Mouse (Mus musculus): Measurements from ENCODE around the gene Prrt3. TPM values are rescaled to one million over a fixed set of nuclear protein-coding genes. Genes with fewer than 3 reads are reported as not detected.

Prrt3 gene
- not detected for total RNA-seq (2023)

DNA sequence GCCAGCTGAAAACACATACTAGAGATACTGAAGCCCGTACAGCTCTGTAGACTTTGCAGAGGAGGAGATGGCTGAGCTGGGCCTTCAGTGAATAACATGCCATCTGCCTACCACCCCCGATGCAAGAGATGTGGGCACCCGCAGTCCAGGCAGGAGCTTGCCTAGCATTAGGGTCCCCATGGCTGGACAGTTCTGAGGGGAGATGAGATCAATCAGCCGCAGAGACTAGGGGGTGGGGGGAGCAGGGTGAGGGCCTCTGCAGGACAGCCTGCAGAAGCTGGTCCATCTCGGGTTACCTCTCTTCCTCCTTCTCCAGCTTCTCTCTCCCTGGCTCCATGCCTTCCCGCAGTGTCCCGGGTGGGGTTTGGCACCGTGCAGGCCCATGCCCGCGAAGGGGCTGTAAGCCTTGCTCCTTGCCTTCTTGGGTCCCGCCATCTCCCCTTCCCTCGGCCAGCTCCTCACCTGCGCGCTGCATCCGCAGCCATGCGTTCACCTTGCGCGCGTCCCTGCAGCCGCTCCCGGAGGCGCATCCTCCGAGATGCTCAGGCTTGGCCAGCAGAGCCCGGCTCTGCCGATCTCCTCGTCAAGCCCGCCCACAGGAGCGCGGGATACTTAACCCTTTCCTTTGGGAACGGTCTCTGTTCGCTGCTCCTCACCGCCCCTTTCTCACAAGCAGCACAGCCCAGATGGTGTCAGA, at the start of gene Prrt3:
Gene Prrt3, minus strand, starts transcription at position 544 of the 697 bp plus-strand sequence.

DNA sequence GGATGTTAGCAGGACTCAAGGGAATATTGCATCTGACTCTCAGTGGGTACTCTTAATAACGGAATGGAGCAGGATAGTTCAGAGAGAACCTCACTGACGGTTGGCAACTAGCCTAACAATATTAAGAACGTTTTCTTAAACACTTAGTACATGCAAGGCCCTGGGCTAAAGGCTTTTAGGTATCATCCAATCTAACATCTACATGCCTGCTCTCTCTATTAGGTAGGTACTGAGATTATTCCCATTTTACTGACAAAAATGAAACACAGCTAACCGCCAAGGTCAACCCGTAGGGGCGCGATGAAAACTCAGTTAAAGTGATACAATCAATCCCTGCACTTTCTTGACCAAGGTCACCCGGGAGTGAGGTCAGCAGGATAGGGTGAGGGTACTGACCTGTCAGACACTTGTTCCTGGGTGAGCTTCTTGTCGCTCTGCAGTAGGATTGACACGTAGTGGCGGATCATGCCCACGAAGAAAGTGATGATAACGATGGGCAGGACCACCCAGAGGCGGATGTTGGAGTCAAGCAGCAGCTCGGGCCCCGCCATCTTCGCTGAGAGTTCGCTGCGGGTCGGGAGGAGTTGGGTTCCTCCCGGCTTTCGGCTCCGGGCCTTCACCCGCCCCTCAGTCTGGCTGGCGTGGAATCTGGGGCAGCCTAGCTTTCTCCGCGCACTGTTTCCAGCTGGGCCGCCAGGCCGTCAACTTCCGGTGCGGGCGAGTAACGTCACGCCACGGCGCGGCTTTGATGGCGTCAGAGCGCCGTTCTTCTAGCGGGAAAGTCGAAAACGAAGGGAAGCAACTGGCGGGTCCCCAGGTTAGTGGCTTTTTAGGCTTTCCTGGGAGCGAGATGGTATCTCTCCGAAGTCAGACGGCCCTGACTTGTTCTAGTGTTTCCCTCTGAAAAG, 29.5 kb upstream of the Prrt3 start, which contains the start of the genes Emc3 and Fancd2:
Gene Emc3, minus strand, starts transcription at position 721 of the 908 bp plus-strand sequence.
Gene Fancd2, plus strand, starts transcription at position 751 of the 908 bp plus-strand sequence.

DNA sequence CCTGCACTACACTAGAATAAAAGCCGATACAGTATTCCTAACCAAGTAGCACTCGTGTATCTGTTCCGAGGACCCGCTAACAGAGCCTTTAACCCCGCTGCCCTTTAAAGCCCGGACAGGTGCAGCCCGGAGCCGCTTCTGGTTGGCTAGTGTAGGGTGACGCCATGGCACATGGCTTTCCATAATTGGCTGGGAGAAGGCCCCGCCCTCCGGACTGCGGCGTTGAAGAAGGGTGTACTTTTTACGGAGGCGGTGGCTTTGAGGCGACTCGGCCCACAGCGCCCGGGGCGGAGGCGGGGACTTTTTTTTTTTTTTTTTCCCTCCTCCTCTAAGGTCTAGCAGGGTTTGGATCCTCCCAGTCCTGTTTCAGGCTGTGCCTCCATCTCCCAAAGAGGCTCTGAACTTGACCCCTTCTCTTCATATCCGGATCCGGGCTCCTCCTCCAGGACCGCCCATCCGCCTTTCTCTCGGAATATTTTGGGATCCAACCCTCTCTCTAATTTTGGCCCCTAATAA, 18.6 kb downstream of the Prrt3 start, which contains the start of gene Creld1:
Gene Creld1, plus strand, starts transcription at position 198 of the 516 bp plus-strand sequence.

DNA sequence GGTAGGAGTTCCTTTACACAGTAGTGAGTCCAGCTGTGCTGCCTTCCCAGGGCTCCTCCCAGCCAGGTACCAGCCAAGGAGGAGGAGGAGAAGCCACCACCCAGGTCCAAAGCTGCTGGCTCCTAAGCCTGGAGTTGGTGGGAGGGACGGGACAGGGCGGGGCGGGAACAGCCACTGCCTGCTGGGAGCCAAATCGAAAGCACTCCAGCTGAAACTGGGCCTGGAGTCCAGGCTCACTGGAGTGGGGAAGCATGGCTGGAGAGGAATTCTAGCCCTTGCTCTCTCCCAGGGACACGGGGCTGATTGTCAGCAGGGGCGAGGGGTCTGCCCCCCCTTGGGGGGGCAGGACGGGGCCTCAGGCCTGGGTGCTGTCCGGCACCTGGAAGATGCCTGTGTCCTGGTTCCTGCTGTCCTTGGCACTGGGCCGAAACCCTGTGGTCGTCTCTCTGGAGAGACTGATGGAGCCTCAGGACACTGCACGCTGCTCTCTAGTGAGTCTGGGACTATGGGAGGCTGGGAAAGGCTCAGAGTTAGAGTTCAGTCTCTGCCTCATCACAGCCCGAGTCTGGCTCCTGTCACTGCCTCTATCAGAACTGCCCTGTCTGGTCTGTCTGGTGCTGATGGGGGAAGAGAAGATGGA, 30.3 kb downstream of the Prrt3 start, which contains the start of gene Il17rc:
Gene Il17rc, plus strand, starts transcription at position 131 of the 640 bp plus-strand sequence.

GRCm38 (mm10) chr6:113457952-113458534, 43.7 kb downstream of the Prrt3 start, which contains the start of gene Il17re:
TSS of gene Il17re (plus strand) at chr6:113458484.

Other genes starting within 250 kb of the Prrt3 start
- gene Cpne9, start 219.6 kb downstream of the Prrt3 start, total RNA-seq (2023), result 1 to 10 TPM in 1 of 2 experiments, under 1 TPM in 1; 0.79 to 2.4 TPM
- gene Brpf1, start 194.8 kb downstream of the Prrt3 start, total RNA-seq (2023), result 10 to 100 TPM; 82.6 to 87.5 TPM
- gene Ogg1, start 175.0 kb downstream of the Prrt3 start, total RNA-seq (2023), result 10 to 100 TPM in 1 of 2 experiments, 1 to 10 TPM in 1; 9.6 to 11.3 TPM
- gene Camk1, start 157.9 kb downstream of the Prrt3 start, total RNA-seq (2023), result 10 to 100 TPM; 28.1 to 30.0 TPM
- gene Tada3, start 124.0 kb downstream of the Prrt3 start, total RNA-seq (2023), result 10 to 100 TPM; 24.7 to 26.8 TPM
- 100 to 1,000 TPM; 463 to 492 TPM for gene Arpc4, start 123.8 kb downstream of the Prrt3 start, total RNA-seq (2023)
- 10 to 100 TPM; 35.3 to 42.1 TPM for gene Ttll3, start 112.7 kb downstream of the Prrt3 start, total RNA-seq (2023)
- gene Rpusd3, start 82.6 kb downstream of the Prrt3 start, total RNA-seq (2023), result 1 to 10 TPM; 1.6 to 3.6 TPM
- gene Cidec, start 66.2 kb downstream of the Prrt3 start, total RNA-seq (2023), result not detected
- gene Jagn1, start 59.4 kb downstream of the Prrt3 start, total RNA-seq (2023), result 10 to 100 TPM; 11.7 to 12.2 TPM
- gene Il17re, start 43.4 kb downstream of the Prrt3 start, total RNA-seq (2023), result not detected
- gene Il17rc, start 30.5 kb downstream of the Prrt3 start, total RNA-seq (2023), result not detected
- 1 to 10 TPM; 2.2 to 2.3 TPM for gene Creld1, start 18.6 kb downstream of the Prrt3 start, total RNA-seq (2023)
- 10 to 100 TPM; 41.9 to 44.7 TPM for gene Emc3, start 29.7 kb upstream of the Prrt3 start, total RNA-seq (2023)
- gene Fancd2, start 29.8 kb upstream of the Prrt3 start, total RNA-seq (2023), result 10 to 100 TPM; 15.0 to 22.8 TPM
- not detected for gene Fancd2os, start 98.8 kb upstream of the Prrt3 start, total RNA-seq (2023)
- gene Brk1, start 102.8 kb upstream of the Prrt3 start, total RNA-seq (2023), result 100 to 1,000 TPM; 121 to 127 TPM
- 10 to 100 TPM; 20.1 to 20.6 TPM for gene Vhl, start 122.0 kb upstream of the Prrt3 start, total RNA-seq (2023)
- 10 to 100 TPM; 81.4 to 91.1 TPM for gene Irak2, start 136.5 kb upstream of the Prrt3 start, total RNA-seq (2023)
- gene Tatdn2, start 195.1 kb upstream of the Prrt3 start, total RNA-seq (2023), result 10 to 100 TPM; 76.4 to 77.2 TPM
- not detected for gene Ghrl, start 217.9 kb upstream of the Prrt3 start, total RNA-seq (2023)
- gene Sec13, start 238.8 kb upstream of the Prrt3 start, total RNA-seq (2023), result 10 to 100 TPM; 69.4 to 70.0 TPM

All from neutrophil, adult 83 days (primary cell).